Mouse (Mus musculus): ENCODE measurements at regions not wholly inside any gene's neighbourhood (a gene's known extent, or its start where the extent isn't known, plus 50 kb on each side); places are given as distances from the start of the nearest gene placed in this dataset.

DNA sequence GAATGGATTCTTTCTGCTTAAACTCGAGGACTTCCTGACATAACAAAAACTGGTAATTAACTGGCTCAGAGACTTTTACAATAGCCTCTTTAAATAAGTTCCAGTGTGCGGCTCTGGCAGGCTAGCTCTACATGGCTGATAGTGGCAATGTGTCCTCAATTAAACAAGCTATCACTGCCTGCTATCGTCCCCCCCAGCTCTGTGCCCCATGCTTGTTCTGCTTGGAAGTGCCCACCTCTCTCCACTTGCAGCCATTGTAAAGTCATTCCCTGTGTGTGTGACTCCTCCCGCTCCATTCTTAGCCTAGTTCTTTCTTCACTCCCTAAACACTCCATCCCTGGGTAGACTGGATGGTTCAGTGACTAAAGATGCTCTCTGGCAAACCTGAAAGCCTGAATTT is 99.9 kb upstream of the Lmo4 start:
- TF ChIP-seq CTCF (conservative IDR thresholded peaks at IDR 0.05; ENCODE audit: insufficient read depth, insufficient read length, low read depth, low read length) = no peak
- TF ChIP-seq POLR2A (IDR thresholded peaks at IDR 0.05; ENCODE audit: low read depth, low read length) = no peak

Measured in kidney, adult 2 months (tissue).